Mouse (Mus musculus) liver, adult 2 months (tissue): ENCODE results near the gene 4933406M09Rik.

ENCODE experiments used
- CTCF ChIP-seq: fragments of 200-500 bp; IDR thresholded peaks from 2 replicates; pipeline ENCODE4 v1.5.1; 2011; ENCODE audit warnings: low read depth, low read length, control low read depth
- POLR2A ChIP-seq: fragments of 200-500 bp; IDR thresholded peaks from 2 replicates; pipeline ENCODE4 v1.6.1; 2011; ENCODE audit warnings: low read length, control low read depth; ENCODE audit not compliant: insufficient read depth; ENCODE audit errors: extremely low read depth

DNA sequence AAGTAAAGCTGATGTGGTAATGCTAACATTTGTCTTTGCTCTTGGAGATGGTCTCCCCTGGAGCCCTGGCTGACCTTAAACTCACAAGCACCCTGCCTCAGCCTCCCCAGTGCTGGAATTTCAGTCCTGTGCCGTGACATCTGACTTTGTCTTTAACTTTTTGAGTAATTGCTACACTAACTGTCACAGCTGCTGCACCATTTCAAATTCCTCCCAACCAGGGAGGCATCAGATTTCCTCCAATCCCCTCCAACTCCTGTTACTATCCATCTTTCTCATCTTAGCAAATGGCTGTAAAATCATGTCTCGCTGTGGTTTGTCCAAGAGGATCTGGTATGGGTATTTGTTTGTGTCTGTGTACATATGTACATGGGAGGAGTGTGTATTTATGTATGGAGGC is 11.6 kb upstream of the 4933406M09Rik start:
- TF ChIP-seq CTCF (no peak), POLR2A (no peak)
